Mouse (Mus musculus): ENCODE measurements around the gene Igsf9b. TPM values are rescaled to one million over a fixed set of nuclear protein-coding genes. Genes with fewer than 3 reads are reported as not detected.
A peak's percentile ranks its signal among the peaks of the same experiment; 100 is the strongest.

Igsf9b gene
- polyA plus RNA-seq, 1 experiment from 2014 or later, result 0.01 TPM

GRCm38 (mm10) chr9:27287419-27287818 lies 11.6 kb upstream of the Igsf9b start:
- 37% methylated on average over 5 of the region's 5 CpGs for WGBS (ENCODE audit: insufficient replicate concordance)
- Histone ChIP-seq H3K36me3 (replicated peaks; ENCODE audit: insufficient read depth, low read length) (no peaks in the 10 kb centered on the region), H3K4me2 (ENCODE audit: low read depth, low read length) (no peak overlapping the region), H3K9me3 (ENCODE audit: low read length) (no peaks in the 10 kb centered on the region), H3K27ac (ENCODE audit: low read depth) (no peak overlapping the region), H3K9ac (replicated peaks) (no peak overlapping the region), H3K27me3 (ENCODE audit: insufficient read depth, low read length) (no peaks in the 10 kb centered on the region), H3K4me1 (ENCODE audit: insufficient read depth) (no peaks in the 10 kb centered on the region), H3K4me3 (ENCODE audit: low read depth, low read length) (no peak overlapping the region)
- no peak for DNase-seq
- no peak for ATAC-seq
- TF ChIP-seq CTCF (IDR thresholded peaks at IDR 0.05; ENCODE audit: low read depth) (peak; percentile 49), EP300 (IDR thresholded peaks at IDR 0.05; ENCODE audit: low read depth) (no peak)

DNA sequence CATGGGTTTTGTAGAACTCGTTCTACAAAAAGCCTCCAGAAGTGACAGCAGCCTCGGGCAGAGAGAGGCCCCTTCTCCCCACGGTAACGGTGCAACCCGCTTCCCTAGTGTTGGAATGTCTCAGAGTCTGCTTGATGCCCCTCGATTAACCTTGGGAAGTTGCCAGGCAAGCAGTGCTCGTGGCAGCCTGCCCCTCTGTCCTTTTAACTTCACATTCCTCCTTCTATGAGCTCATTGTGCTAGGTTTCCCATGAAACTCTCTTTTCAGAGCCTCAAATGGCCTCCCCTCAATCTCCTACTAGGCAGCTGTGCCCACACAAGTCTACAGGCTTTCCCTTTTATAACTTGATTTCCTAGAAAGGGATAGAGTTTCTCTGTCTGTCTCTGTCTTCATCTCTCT lies 10.6 kb upstream of the Igsf9b start:
- no peak overlapping the region for H3K27ac ChIP-seq (ENCODE audit: low read depth)
- no peak overlapping the region for H3K9ac ChIP-seq (replicated peaks)
- WGBS (ENCODE audit: insufficient replicate concordance), result 41% methylated on average over 7 of the region's 7 CpGs
- DNase-seq, result no peak
- no peaks in the 10 kb centered on the region for H3K36me3 ChIP-seq (replicated peaks; ENCODE audit: insufficient read depth, low read length)
- ATAC-seq, result no peak
- H3K27me3 ChIP-seq (ENCODE audit: insufficient read depth, low read length), result no peaks in the 10 kb centered on the region
- no peak overlapping the region for H3K4me2 ChIP-seq (ENCODE audit: low read depth, low read length)
- no peak overlapping the region for H3K4me3 ChIP-seq (ENCODE audit: low read depth, low read length)
- TF ChIP-seq EP300 (IDR thresholded peaks at IDR 0.05; ENCODE audit: low read depth) (no peak), CTCF (IDR thresholded peaks at IDR 0.05; ENCODE audit: low read depth) (no peak)
- no peaks in the 10 kb centered on the region for H3K9me3 ChIP-seq (ENCODE audit: low read length)
- H3K4me1 ChIP-seq (ENCODE audit: insufficient read depth), result no peaks in the 10 kb centered on the region

DNA sequence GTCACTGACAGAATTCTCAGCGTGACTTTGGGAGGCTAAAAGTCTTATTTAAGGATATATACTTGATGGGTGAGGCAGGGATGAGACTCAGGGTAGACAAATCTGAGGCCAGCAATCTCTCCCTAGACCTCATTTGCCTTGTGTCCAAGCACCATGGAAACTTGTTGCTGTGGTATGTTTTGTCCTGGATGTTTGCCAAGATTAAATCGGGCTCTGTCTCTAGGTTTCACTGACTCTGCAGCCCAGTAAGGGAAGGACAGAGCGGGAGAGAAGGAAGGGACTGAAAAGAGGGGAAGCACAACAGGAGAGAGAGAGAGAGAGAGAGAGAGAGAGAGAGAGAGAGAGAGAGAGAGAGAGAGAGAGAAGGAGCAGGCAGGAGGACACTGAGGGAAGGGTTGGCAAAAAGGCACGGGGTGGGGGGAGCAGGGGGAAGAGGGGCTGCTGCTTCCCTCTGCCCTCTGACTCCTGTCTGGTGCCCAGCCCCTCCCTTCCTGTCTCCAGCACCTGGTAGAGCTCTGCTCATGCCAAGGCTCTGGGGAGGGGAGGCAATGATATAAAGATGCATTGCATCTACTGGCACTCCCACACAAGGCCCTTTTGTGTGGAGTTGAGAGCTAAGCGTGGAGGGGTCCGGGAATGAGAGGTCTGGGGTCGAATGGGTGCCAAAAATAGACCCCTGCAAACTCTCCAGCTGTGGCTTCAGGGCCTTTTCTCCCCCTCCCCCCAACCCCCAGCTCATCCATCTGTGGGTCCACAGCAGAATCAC lies 9.3 kb upstream of the Igsf9b start:
- Histone ChIP-seq H3K27me3 (ENCODE audit: insufficient read depth, low read length) (no peaks in the 10 kb centered on the region), H3K4me3 (ENCODE audit: low read depth, low read length) (no peak overlapping the region), H3K36me3 (replicated peaks; ENCODE audit: insufficient read depth, low read length) (no peaks in the 10 kb centered on the region), H3K27ac (ENCODE audit: low read depth) (no peak overlapping the region), H3K4me2 (ENCODE audit: low read depth, low read length) (no peak overlapping the region), H3K9me3 (ENCODE audit: low read length) (no peaks in the 10 kb centered on the region), H3K9ac (replicated peaks) (no peak overlapping the region), H3K4me1 (ENCODE audit: insufficient read depth) (no peaks in the 10 kb centered on the region)
- ATAC-seq (no peak), DNase-seq (no peak)
- no peak for TF ChIP-seq CTCF (IDR thresholded peaks at IDR 0.05; ENCODE audit: low read depth)
- no peak for TF ChIP-seq EP300 (IDR thresholded peaks at IDR 0.05; ENCODE audit: low read depth)
- WGBS (ENCODE audit: insufficient replicate concordance), result 45% methylated on average over 7 of the region's 7 CpGs

GRCm38 (mm10) chr9:27294380-27294779 lies 4.6 kb upstream of the Igsf9b start:
- no peaks in the 10 kb centered on the region for H3K36me3 ChIP-seq (replicated peaks; ENCODE audit: insufficient read depth, low read length)
- H3K27ac ChIP-seq (ENCODE audit: low read depth), result no peak overlapping the region
- H3K4me2 ChIP-seq (ENCODE audit: low read depth, low read length), result no peak overlapping the region
- H3K4me3 ChIP-seq (ENCODE audit: low read depth, low read length), result no peak overlapping the region
- no peak overlapping the region for H3K9ac ChIP-seq (replicated peaks)
- whole genome bisulfite sequencing (ENCODE audit: insufficient replicate concordance), result 49% methylated on average over 4 of the region's 4 CpGs
- peaks cover 23% of the 10 kb centered on the region for H3K27me3 ChIP-seq (ENCODE audit: insufficient read depth, low read length)
- no peak for DNase-seq
- no peak for ATAC-seq
- H3K4me1 ChIP-seq (ENCODE audit: insufficient read depth), result no peaks in the 10 kb centered on the region
- H3K9me3 ChIP-seq (ENCODE audit: low read length), result no peaks in the 10 kb centered on the region
- no peak for TF ChIP-seq CTCF (IDR thresholded peaks at IDR 0.05; ENCODE audit: low read depth)
- TF ChIP-seq EP300 (IDR thresholded peaks at IDR 0.05; ENCODE audit: low read depth), result no peak

DNA sequence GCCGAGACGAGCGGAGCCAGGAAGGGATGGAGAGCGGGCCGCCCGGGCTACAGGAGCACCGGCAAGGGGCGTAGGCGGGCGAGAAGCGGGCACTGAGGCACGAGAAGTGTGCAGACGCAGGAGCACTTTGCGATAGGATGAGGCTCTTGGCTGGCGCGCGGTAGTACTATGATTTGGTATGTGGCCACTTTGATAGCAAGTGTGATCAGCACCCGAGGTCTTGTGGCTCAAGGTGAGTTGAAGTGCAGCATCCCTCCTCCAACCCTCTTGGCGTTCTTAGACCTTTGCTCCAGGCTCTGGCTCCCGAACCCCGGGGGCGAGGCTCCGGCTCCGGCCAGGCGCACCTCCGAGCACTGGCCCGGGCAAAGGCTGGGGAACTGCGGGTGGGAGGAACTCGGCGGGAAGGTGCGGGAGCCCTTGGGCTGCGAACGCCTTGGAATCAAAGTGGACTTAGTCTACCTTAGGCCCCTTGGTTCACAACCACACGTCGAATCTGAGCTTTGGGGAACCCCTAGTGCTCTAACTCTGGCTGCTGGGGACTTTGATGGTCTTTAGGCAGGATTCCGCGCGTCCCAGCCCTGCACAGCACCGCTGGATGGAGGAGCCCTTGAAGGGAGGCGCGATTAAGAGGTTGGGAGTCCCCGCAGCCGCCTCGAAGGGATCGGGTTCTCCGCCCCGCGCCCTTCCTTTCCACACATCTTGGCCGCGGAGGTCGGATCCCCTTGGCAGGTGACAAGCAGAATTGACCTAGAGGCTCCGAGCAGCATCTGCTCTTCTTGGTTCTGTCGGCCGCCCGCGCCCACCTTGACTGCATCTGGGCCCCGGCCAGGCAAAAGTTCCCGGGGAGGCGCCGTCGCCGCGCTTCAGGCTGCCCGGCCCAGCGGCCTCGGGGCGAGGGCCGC lies 533 bp downstream of the Igsf9b start:
- Histone ChIP-seq H3K9me3 (ENCODE audit: low read length) (no peaks in the 10 kb centered on the region), H3K27me3 (ENCODE audit: insufficient read depth, low read length) (peaks cover 45% of the 10 kb centered on the region), H3K36me3 (replicated peaks; ENCODE audit: insufficient read depth, low read length) (no peaks in the 10 kb centered on the region), H3K4me2 (ENCODE audit: low read depth, low read length) (peak overlapping the region; percentile 58), H3K27ac (ENCODE audit: low read depth) (no peak overlapping the region), H3K4me1 (ENCODE audit: insufficient read depth) (no peaks in the 10 kb centered on the region), H3K4me3 (ENCODE audit: low read depth, low read length) (peak overlapping the region; percentile 36), H3K9ac (replicated peaks) (no peak overlapping the region)
- no peak for DNase-seq
- TF ChIP-seq EP300 (IDR thresholded peaks at IDR 0.05; ENCODE audit: low read depth) (no peak), CTCF (IDR thresholded peaks at IDR 0.05; ENCODE audit: low read depth) (no peak)
- WGBS (ENCODE audit: insufficient replicate concordance), result 1% methylated on average over 68 of the region's 68 CpGs
- ATAC-seq, result no peak

GRCm38 (mm10) chr9:27300188-27300691 lies 1.2 kb downstream of the Igsf9b start:
- WGBS (ENCODE audit: insufficient replicate concordance), result 1% methylated on average over 32 of the region's 32 CpGs
- DNase-seq, result no peak
- H3K9ac ChIP-seq (replicated peaks), result no peak overlapping the region

More at GRCm38 (mm10) chr9:27300188-27300691, 1.2 kb downstream of the Igsf9b start:
- Histone ChIP-seq H3K27me3 (ENCODE audit: insufficient read depth, low read length) (peaks cover 45% of the 10 kb centered on the region), H3K36me3 (replicated peaks; ENCODE audit: insufficient read depth, low read length) (no peaks in the 10 kb centered on the region), H3K4me2 (ENCODE audit: low read depth, low read length) (peak overlapping the region; percentile 58; the same call in 1 of the 2 replicates), H3K27ac (ENCODE audit: low read depth) (no peak overlapping the region), H3K9me3 (ENCODE audit: low read length) (no peaks in the 10 kb centered on the region), H3K4me3 (ENCODE audit: low read depth, low read length) (peak overlapping the region; percentile 22), H3K4me1 (ENCODE audit: insufficient read depth) (no peaks in the 10 kb centered on the region)
- TF ChIP-seq CTCF (IDR thresholded peaks at IDR 0.05; ENCODE audit: low read depth) (no peak), EP300 (IDR thresholded peaks at IDR 0.05; ENCODE audit: low read depth) (no peak)
- no peak for ATAC-seq

All from liver, postnatal 0 days (tissue).